Mouse (Mus musculus): Measurements from ENCODE around the gene Glod4. TPM values are rescaled to one million over a fixed set of nuclear protein-coding genes. Genes with fewer than 3 reads are reported as not detected.

Glod4 gene
- polyA plus RNA-seq, 1 experiment from 2014 or later, result 111 TPM

DNA sequence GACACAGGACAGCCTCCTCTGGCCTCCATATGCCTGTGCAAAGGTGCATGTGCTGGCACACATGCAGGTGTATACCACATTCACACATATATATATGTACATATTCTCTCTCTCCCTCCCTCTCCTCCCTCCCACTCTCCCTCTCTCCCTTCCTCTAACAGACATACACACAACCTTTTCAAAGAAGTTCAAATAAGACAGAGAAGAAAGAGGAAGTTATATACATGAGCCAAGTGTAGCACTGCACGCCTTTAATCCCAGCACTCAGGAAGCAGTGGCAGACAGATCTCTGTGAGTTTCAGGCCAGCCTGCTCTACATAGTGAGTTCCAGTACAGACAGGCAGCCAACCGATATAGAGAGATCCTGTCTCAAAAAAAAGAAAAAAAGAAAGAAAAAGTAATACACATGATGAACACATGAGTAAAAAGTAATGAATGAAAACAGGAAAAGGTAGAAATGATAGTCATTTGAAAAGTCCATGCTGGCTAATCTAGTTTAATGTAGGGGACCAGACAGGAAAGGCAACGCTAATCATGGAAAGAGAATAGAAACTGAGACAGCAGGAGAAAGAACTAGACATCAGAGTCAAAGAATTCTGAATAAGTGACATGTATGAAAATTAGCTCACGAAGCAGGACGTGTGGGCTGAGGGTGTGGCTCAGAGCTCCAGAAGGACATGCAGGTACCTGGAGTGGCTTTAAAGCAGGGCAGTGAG lies 90.1 kb downstream of the Glod4 start:
- Histone ChIP-seq H3K9me3 (no peaks in the 10 kb centered on the region), H3K36me3 (peaks cover 27% of the 10 kb centered on the region), H3K4me3 (no peak overlapping the region), H3K9ac (no peak overlapping the region), H3K4me1 (0 out of 2 replicates have a peak, but pooled peaks cover 6% of the 10 kb centered on the region), H3K27ac (no peak overlapping the region), H3K27me3 (replicated peaks) (no peaks in the 10 kb centered on the region), H3K4me2 (replicated peaks) (no peak overlapping the region)
- no peak for ATAC-seq (ENCODE audit: low FRiP score, low read depth)
- 91% methylated on average over 5 of the region's 5 CpGs for WGBS

DNA sequence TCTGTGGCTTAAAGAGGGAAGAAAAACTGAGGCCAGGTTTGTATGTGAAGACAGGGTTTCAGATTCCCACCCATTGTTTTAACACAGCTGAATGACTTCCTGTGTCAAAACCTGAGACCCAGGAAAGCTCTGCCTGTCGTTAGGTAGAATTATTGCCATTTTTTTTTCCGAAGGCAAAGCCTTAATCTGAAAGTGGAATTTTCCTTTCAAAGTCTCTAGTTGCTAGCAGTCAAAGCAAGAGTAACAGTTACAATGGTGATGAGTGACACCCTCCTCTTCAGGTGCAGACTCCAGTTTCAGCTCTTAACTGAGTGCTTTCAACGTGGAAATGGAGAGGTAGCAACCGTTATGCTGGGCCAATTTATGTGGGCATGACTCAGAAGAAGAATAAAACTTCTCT lies 92.5 kb downstream of the Glod4 start:
- H3K4me2 ChIP-seq (replicated peaks), result no peak overlapping the region
- peaks cover 12% of the 10 kb centered on the region for H3K4me1 ChIP-seq
- H3K27me3 ChIP-seq (replicated peaks), result no peaks in the 10 kb centered on the region
- no peak overlapping the region for H3K27ac ChIP-seq
- no peak overlapping the region for H3K9ac ChIP-seq
- WGBS, result 67% methylated on average over 4 of the region's 4 CpGs
- no peak for ATAC-seq (ENCODE audit: low FRiP score, low read depth)
- H3K36me3 ChIP-seq, result peaks cover 17% of the 10 kb centered on the region
- H3K4me3 ChIP-seq, result no peak overlapping the region
- H3K9me3 ChIP-seq, result no peaks in the 10 kb centered on the region

DNA sequence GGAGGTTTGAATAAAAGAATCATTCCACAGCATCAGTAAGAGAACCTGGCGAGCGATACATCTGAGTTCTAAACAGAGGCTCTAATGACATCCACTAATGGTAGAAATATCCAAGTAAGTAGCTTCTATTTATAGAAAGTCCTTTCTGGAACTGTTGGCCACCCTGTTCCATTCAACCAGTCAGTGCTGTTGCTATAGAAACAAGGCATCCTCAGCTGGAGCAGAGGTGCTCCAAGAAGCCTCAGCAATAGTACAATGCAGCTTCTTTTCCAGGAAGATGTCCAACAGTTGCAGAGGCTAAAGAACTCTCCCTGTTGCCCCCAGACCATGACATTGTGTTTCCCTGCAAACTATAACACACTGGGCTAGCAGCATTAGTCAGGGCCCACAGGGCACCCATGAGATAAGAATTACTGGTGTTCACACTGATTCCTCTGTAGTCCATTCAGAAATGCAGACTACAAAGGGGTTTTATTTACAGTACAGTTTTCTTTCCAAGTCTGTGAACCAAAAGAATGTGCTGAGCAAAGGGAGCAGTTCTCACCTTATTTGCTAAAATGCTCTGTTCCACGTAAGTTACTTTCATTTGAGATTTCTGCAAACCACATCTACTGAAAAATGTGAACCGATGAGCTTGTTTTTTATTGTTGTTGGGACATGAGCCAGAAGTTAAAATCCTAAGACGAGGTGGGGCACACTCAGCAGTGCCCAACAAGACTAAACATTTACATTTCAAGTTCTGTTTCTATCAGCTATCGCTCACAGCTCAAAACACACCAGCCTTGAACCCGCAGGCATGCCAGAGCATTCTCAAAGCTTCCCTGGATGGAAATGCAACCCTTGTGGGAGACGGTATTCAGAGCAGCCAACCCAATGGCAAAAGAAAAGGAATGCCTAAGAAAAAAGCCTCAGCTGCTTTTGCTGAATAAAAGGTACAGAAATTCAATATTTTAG lies 95.2 kb downstream of the Glod4 start:
- Histone ChIP-seq H3K4me2 (replicated peaks) (no peak overlapping the region), H3K36me3 (peaks cover 7% of the 10 kb centered on the region; the same call in 1 of the 2 replicates), H3K27me3 (replicated peaks) (no peaks in the 10 kb centered on the region), H3K9ac (no peak overlapping the region), H3K9me3 (no peaks in the 10 kb centered on the region), H3K4me3 (no peak overlapping the region), H3K4me1 (peaks cover 12% of the 10 kb centered on the region), H3K27ac (no peak overlapping the region; the same call in 1 of the 2 replicates)
- WGBS, result 78% methylated on average over 8 of the region's 8 CpGs
- ATAC-seq (ENCODE audit: low FRiP score, low read depth), result no peak

DNA sequence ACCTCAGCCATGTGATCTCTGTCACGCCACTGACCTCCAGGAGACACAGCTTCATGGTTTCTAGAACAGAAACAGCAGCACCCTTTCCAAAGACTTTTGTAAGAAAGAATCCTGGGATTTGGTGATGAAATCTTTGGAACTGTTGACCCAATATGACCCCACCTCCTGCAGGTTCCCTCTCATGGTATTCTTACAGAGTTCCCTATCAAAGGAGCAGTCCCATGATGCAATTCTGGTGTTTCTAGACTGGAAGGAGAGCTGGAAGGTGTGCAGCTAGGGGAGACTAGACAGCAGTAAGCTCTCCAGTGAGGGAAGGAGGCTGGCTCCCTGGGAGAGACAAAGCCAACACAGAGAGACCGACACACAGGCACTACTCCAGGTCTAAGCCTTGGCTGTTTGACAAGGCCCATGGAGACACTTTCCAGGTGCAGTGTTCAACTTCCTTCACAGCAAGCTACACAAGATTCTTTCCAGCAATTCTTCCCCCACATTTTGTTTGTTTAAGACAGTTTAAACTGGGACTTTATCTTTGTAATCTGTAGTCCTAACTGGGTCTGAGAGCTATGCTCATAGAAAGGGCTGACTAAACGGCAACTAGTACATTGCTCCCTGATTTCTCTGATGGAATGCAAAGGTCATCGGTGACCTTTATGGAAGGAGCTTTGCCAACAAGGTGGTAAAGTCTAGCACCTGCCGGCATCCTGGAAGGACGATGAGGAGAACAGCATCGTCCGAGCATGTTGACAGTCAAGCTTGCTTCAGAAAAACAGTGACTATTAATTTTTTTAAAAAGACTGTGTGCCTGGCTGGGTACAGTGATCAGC lies 97.1 kb downstream of the Glod4 start:
- Histone ChIP-seq H3K9ac (no peak overlapping the region), H3K4me1 (peaks cover 12% of the 10 kb centered on the region), H3K27me3 (replicated peaks) (no peaks in the 10 kb centered on the region), H3K4me3 (no peak overlapping the region), H3K36me3 (peaks cover 10% of the 10 kb centered on the region; the same call in 1 of the 2 replicates), H3K4me2 (replicated peaks) (no peak overlapping the region), H3K27ac (no peak overlapping the region), H3K9me3 (no peaks in the 10 kb centered on the region)
- ATAC-seq (ENCODE audit: low FRiP score, low read depth), result no peak
- WGBS, result 91% methylated on average over 8 of the region's 8 CpGs

DNA sequence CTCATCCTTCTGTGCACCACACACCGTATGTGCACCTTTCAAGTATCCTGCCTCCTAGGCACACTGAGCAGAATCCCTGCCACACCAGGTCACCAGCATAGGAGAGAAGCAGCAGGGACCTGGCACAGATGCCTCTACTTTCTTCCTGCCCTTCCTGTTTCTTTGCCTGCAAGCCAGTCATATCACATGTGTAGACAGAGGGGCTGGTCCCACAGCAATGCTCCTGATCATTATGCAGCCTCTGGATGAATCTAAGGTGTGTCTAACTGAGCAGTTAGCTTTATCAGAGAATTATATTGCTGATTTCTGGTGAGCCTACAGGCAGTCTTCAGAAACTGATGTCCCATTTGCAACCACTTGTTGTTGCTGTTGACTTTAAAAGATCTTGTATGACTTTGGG lies 98.4 kb downstream of the Glod4 start:
- H3K36me3 ChIP-seq, result peaks cover 10% of the 10 kb centered on the region; the same call in 1 of the 2 replicates
- H3K9ac ChIP-seq, result no peak overlapping the region
- 100% methylated on average over 1 of the region's 1 CpGs for WGBS
- no peak overlapping the region for H3K4me3 ChIP-seq
- no peaks in the 10 kb centered on the region for H3K9me3 ChIP-seq
- peaks cover 12% of the 10 kb centered on the region for H3K4me1 ChIP-seq
- H3K27ac ChIP-seq, result no peak overlapping the region
- no peak overlapping the region for H3K4me2 ChIP-seq (replicated peaks)
- H3K27me3 ChIP-seq (replicated peaks), result no peaks in the 10 kb centered on the region
- ATAC-seq (ENCODE audit: low FRiP score, low read depth), result no peak

DNA sequence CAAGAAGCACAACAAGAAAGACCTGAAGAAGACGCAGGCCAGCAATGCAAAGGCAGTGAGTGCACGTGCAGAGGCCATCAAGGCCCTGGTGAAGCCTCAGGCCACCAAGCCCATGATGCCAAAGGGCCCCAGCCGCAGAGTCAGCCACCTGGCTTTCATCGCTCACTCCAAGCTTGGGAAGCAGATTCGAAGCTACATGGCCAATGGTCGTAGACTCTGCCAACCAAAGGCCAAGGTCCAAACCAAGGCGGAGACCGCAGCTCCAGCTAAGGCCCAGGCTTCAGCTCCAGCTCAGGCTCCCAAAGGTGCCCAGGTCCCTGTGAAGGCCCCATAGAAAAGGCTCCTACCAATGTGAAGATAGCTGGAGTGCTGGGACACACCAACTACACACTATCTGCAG lies 99.1 kb downstream of the Glod4 start:
- no peaks in the 10 kb centered on the region for H3K9me3 ChIP-seq
- H3K36me3 ChIP-seq, result peaks cover 8% of the 10 kb centered on the region; the same call in 1 of the 2 replicates
- no peaks in the 10 kb centered on the region for H3K27me3 ChIP-seq (replicated peaks)
- no peak overlapping the region for H3K27ac ChIP-seq
- H3K4me1 ChIP-seq, result peaks cover 12% of the 10 kb centered on the region
- no peak overlapping the region for H3K9ac ChIP-seq
- ATAC-seq (ENCODE audit: low FRiP score, low read depth), result no peak
- no peak overlapping the region for H3K4me3 ChIP-seq
- no peak overlapping the region for H3K4me2 ChIP-seq (replicated peaks)
- 96% methylated on average over 8 of the region's 8 CpGs for WGBS

DNA sequence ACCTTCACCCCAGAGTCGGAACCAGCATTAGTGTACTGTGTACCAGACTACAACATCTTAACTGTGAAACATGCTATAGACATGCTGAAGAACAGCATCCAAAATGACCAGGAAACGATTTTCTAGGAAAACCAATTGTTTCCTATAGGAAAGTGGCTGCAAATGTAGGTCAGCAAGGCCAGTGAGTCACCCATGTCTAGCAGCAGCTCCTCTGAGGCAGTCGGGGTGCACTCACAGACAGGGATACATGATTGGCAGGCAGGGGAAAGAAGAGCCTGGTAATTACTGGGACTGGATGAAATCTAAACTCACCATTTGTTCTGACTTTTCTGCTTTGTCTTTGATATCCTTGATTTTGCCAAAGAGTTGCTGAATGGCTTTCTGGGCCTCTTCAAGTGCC lies 105.5 kb downstream of the Glod4 start:
- no peak for ATAC-seq (ENCODE audit: low FRiP score, low read depth)

DNA sequence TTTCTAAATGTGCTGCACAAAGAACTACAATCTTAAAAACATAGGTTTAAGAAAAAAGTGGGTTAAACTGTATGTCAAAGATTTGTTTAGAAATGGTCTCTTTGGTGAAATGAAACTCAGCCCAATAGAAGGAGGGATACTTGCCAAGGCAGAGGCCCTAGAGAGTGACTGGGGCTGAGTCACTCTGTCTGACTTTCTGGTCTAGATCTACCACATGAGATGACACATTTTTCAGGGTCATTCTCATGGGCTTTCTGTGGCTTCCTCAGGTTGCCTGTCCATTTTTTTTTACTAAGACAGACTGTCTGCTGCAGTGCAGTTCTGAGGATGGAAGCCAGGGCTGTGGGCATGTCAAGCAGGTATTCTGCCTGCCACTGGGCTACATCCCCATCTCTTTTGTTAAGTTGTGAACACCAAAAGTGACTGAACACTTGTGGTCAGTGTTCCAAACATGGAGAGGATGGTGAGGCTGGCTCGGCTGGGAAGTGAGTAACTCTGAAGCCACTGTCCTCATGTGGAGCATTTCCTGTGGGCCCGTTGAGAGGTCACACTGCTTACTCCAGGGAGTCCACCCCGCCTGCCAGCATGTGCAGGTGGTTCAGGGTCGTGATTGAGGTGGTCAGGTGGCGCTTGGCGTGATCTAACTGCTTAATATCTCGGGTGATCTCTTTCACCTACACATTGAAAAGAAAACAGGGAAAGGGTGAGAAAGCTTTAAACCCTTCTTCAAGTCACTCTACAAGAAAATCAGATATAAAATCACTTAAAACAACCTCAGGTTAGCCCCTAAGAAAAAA lies 107.7 kb downstream of the Glod4 start:
- Histone ChIP-seq H3K36me3 (peaks cover 37% of the 10 kb centered on the region), H3K4me2 (replicated peaks) (no peak overlapping the region), H3K9ac (no peak overlapping the region), H3K27ac (no peak overlapping the region), H3K9me3 (no peaks in the 10 kb centered on the region), H3K27me3 (replicated peaks) (no peaks in the 10 kb centered on the region), H3K4me3 (no peak overlapping the region), H3K4me1 (no peaks in the 10 kb centered on the region)
- no peak for ATAC-seq (ENCODE audit: low FRiP score, low read depth)
- 88% methylated on average over 7 of the region's 7 CpGs for WGBS

More for the DNA sequence above, 105.5 kb downstream of the Glod4 start:
- Histone ChIP-seq H3K4me2 (replicated peaks) (no peak overlapping the region), H3K27ac (no peak overlapping the region), H3K9me3 (no peaks in the 10 kb centered on the region), H3K4me3 (no peak overlapping the region), H3K36me3 (peaks cover 40% of the 10 kb centered on the region), H3K27me3 (replicated peaks) (no peaks in the 10 kb centered on the region), H3K9ac (no peak overlapping the region), H3K4me1 (no peaks in the 10 kb centered on the region)
- WGBS, result 90% methylated on average over 3 of the region's 3 CpGs

DNA sequence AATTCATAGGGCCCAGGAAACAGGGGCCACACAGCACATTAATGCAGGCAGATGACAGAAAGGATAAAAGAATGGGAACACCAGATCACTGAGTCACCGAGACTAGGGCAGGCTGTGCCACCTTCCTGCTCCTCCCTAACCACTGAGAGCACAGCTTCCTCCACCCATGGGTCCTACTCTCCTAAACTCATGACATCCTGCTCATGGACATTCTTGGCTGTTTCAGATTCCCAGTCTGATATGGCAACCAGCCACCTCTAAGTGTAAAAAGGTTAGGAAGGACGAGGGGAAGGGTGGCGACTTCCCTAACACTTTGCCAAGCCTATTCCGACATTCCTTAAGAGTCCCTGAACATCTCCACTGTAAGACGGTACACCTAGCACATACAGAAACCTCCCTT lies 112.7 kb downstream of the Glod4 start:
- Histone ChIP-seq H3K4me1 (no peaks in the 10 kb centered on the region), H3K27me3 (replicated peaks) (no peaks in the 10 kb centered on the region), H3K4me2 (replicated peaks) (no peak overlapping the region), H3K4me3 (no peak overlapping the region), H3K27ac (no peak overlapping the region), H3K9ac (no peak overlapping the region), H3K9me3 (no peaks in the 10 kb centered on the region), H3K36me3 (peaks cover 34% of the 10 kb centered on the region)
- ATAC-seq (ENCODE audit: low FRiP score, low read depth), result no peak
- WGBS, result 86% methylated on average over 5 of the region's 5 CpGs

DNA sequence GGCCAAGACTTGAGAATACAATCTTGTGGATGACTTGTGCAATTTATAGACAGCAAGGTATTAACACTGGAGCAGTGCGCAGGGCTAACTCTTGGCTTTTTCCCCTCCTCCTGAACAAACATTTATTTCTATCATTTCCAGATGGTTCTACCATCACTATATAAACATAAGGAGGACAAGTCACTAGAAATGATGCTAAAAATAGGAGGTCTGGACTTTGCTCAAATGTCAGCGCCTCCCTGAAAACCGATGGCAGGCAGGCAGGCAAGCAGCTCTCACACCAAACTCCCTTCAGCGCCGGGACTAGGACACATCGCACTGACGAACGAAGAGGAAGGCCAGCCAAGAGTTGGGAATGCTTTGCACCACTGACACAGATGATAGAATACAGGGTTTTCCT lies 118.1 kb downstream of the Glod4 start:
- no peak for ATAC-seq (ENCODE audit: low FRiP score, low read depth)
- H3K27me3 ChIP-seq (replicated peaks), result no peaks in the 10 kb centered on the region
- H3K4me1 ChIP-seq, result no peaks in the 10 kb centered on the region
- no peaks in the 10 kb centered on the region for H3K9me3 ChIP-seq
- H3K27ac ChIP-seq, result no peak overlapping the region
- peaks cover 24% of the 10 kb centered on the region for H3K36me3 ChIP-seq
- WGBS, result 76% methylated on average over 8 of the region's 8 CpGs
- H3K4me3 ChIP-seq, result no peak overlapping the region
- H3K4me2 ChIP-seq (replicated peaks), result no peak overlapping the region
- no peak overlapping the region for H3K9ac ChIP-seq

DNA sequence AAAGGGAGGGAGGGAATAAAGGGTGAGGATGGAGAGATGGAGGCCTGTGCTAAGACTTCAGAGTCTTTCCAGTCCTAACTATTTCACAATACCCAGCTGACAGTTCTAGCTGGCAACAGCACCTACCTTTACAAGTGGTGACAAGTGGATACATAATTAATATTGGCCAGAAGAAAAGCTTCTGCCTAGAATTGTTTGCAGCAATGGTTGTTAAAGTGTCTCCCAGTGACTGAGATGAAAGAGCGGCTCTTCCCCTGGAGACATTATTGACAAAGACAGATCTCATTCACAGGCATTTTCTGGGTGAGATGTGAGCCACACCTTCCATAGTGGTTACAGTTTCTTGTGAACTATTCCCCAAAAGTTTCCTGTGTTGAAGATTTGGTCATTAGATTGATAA lies 120.0 kb downstream of the Glod4 start:
- ATAC-seq (ENCODE audit: low FRiP score, low read depth), result no peak
- no peak overlapping the region for H3K4me3 ChIP-seq
- no peak overlapping the region for H3K9ac ChIP-seq
- H3K4me1 ChIP-seq, result no peaks in the 10 kb centered on the region
- no peaks in the 10 kb centered on the region for H3K9me3 ChIP-seq
- H3K27ac ChIP-seq, result no peak overlapping the region
- H3K27me3 ChIP-seq (replicated peaks), result no peaks in the 10 kb centered on the region
- no peak overlapping the region for H3K4me2 ChIP-seq (replicated peaks)
- WGBS, result 88% methylated on average over 1 of the region's 1 CpGs
- H3K36me3 ChIP-seq, result peaks cover 18% of the 10 kb centered on the region
